Mouse (Mus musculus): ENCODE measurements around the gene Cnot1. TPM values are rescaled to one million over a fixed set of nuclear protein-coding genes. Genes with fewer than 3 reads are reported as not detected.

Cnot1 gene
- polyA plus RNA-seq, 1 experiment: 40.6 TPM

GRCm38 (mm10) chr8:95696661-95697060, 110.6 kb downstream of the Cnot1 start:
- H3K27me3 ChIP-seq (ENCODE audit: control insufficient read depth, insufficient read depth, insufficient read length): no peaks in the 10 kb centered on the region
- no peaks in the 10 kb centered on the region for H3K36me3 ChIP-seq (ENCODE audit: control insufficient read depth, insufficient read depth)
- H3K79me3 ChIP-seq (ENCODE audit: low read depth): no peaks in the 10 kb centered on the region
- TF ChIP-seq MYOG (IDR thresholded peaks at IDR 0.05; ENCODE audit: control insufficient read depth, extremely low read depth, insufficient read length) (no peak), CEBPB (IDR thresholded peaks at IDR 0.05; ENCODE audit: low read depth) (no peak), USF1 (IDR thresholded peaks at IDR 0.05; ENCODE audit: low read depth) (no peak), FOSL1 (IDR thresholded peaks at IDR 0.05; ENCODE audit: insufficient read depth, low read length, poor library complexity, severe bottlenecking) (no peak), CTCF (IDR thresholded peaks at IDR 0.05; ENCODE audit: control insufficient read depth, insufficient read depth, insufficient read length) (no peak), MYOD1 (IDR thresholded peaks at IDR 0.05; ENCODE audit: control insufficient read depth, insufficient read length, low read depth) (no peak), MAX (IDR thresholded peaks at IDR 0.05) (no peak)
- no peaks in the 10 kb centered on the region for H3K79me2 ChIP-seq (ENCODE audit: control insufficient read depth, insufficient read depth)
- H3K4me3 ChIP-seq (ENCODE audit: insufficient read depth, poor library complexity, severe bottlenecking): no peak overlapping the region
- no peak overlapping the region for H3ac ChIP-seq (ENCODE audit: control insufficient read depth, insufficient read length, low read depth)

GRCm38 (mm10) chr8:95694631-95695030, 112.6 kb downstream of the Cnot1 start:
- no peaks in the 10 kb centered on the region for H3K36me3 ChIP-seq (ENCODE audit: control insufficient read depth, insufficient read depth)
- H3K4me3 ChIP-seq (ENCODE audit: insufficient read depth, poor library complexity, severe bottlenecking): no peak overlapping the region
- H3K79me2 ChIP-seq (ENCODE audit: control insufficient read depth, insufficient read depth): peaks cover under 1% of the 10 kb centered on the region
- TF ChIP-seq MYOG (IDR thresholded peaks at IDR 0.05; ENCODE audit: control insufficient read depth, extremely low read depth, insufficient read length) (no peak), MYOD1 (IDR thresholded peaks at IDR 0.05; ENCODE audit: control insufficient read depth, insufficient read length, low read depth) (no peak)
- H3ac ChIP-seq (ENCODE audit: control insufficient read depth, insufficient read length, low read depth): no peak overlapping the region
- H3K27me3 ChIP-seq (ENCODE audit: control insufficient read depth, insufficient read depth, insufficient read length): no peaks in the 10 kb centered on the region
- H3K79me3 ChIP-seq (ENCODE audit: low read depth): peaks cover 2% of the 10 kb centered on the region

GRCm38 (mm10) chr8:95690929-95691541, 116.2 kb downstream of the Cnot1 start:
- no peak overlapping the region for H3ac ChIP-seq (ENCODE audit: control insufficient read depth, insufficient read length, low read depth)
- TF ChIP-seq CEBPB (IDR thresholded peaks at IDR 0.05; ENCODE audit: low read depth): no peak
- TF ChIP-seq CTCF (IDR thresholded peaks at IDR 0.05; ENCODE audit: control insufficient read depth, insufficient read depth, insufficient read length): no peak
- no peak for TF ChIP-seq MAX (IDR thresholded peaks at IDR 0.05)
- no peak for TF ChIP-seq FOSL1 (IDR thresholded peaks at IDR 0.05; ENCODE audit: insufficient read depth, low read length, poor library complexity, severe bottlenecking)
- no peak for TF ChIP-seq USF1 (IDR thresholded peaks at IDR 0.05; ENCODE audit: low read depth)
- TF ChIP-seq MYOD1 (IDR thresholded peaks at IDR 0.05; ENCODE audit: control insufficient read depth, insufficient read length, low read depth): no peak
- TF ChIP-seq MYOG (IDR thresholded peaks at IDR 0.05; ENCODE audit: control insufficient read depth, extremely low read depth, insufficient read length): no peak
- peaks cover 20% of the 10 kb centered on the region for H3K79me2 ChIP-seq (ENCODE audit: control insufficient read depth, insufficient read depth)
- no peaks in the 10 kb centered on the region for H3K27me3 ChIP-seq (ENCODE audit: control insufficient read depth, insufficient read depth, insufficient read length)
- peaks cover 9% of the 10 kb centered on the region for H3K79me3 ChIP-seq (ENCODE audit: low read depth)
- H3K4me3 ChIP-seq (ENCODE audit: insufficient read depth, poor library complexity, severe bottlenecking): no peak overlapping the region
- no peaks in the 10 kb centered on the region for H3K36me3 ChIP-seq (ENCODE audit: control insufficient read depth, insufficient read depth)

GRCm38 (mm10) chr8:95688073-95688672, 119.1 kb downstream of the Cnot1 start:
- H3K27me3 ChIP-seq (ENCODE audit: control insufficient read depth, insufficient read depth, insufficient read length): no peaks in the 10 kb centered on the region
- TF ChIP-seq CEBPB (IDR thresholded peaks at IDR 0.05; ENCODE audit: low read depth) (no peak), CTCF (IDR thresholded peaks at IDR 0.05; ENCODE audit: control insufficient read depth, insufficient read depth, insufficient read length) (no peak), MYOG (IDR thresholded peaks at IDR 0.05; ENCODE audit: control insufficient read depth, extremely low read depth, insufficient read length) (no peak), USF1 (IDR thresholded peaks at IDR 0.05; ENCODE audit: low read depth) (no peak)
- H3K4me3 ChIP-seq (ENCODE audit: insufficient read depth, poor library complexity, severe bottlenecking): no peak overlapping the region
- H3ac ChIP-seq (ENCODE audit: control insufficient read depth, insufficient read length, low read depth): no peak overlapping the region
- H3K36me3 ChIP-seq (ENCODE audit: control insufficient read depth, insufficient read depth): no peaks in the 10 kb centered on the region
- peaks cover 27% of the 10 kb centered on the region for H3K79me2 ChIP-seq (ENCODE audit: control insufficient read depth, insufficient read depth)
- peaks cover 9% of the 10 kb centered on the region for H3K79me3 ChIP-seq (ENCODE audit: low read depth)

- Histone ChIP-seq H3K36me3 (ENCODE audit: control insufficient read depth, insufficient read depth) (no peaks in the 10 kb centered on the region), H3K79me2 (ENCODE audit: control insufficient read depth, insufficient read depth) (peaks cover 46% of the 10 kb centered on the region), H3K4me3 (ENCODE audit: insufficient read depth, poor library complexity, severe bottlenecking) (peak overlapping the region; percentile 43), H3ac (ENCODE audit: control insufficient read depth, insufficient read length, low read depth) (peak overlapping the region; percentile 90), H3K27me3 (ENCODE audit: control insufficient read depth, insufficient read depth, insufficient read length) (no peaks in the 10 kb centered on the region), H3K79me3 (ENCODE audit: low read depth) (peaks cover 7% of the 10 kb centered on the region)
- TF ChIP-seq MAX (IDR thresholded peaks at IDR 0.05) (no peak), CTCF (IDR thresholded peaks at IDR 0.05; ENCODE audit: control insufficient read depth, insufficient read depth, insufficient read length) (no peak)
Observed at GRCm38 (mm10) chr8:95678024-95678611, 129.1 kb downstream of the Cnot1 start.

- Histone ChIP-seq H3K4me3 (ENCODE audit: insufficient read depth, poor library complexity, severe bottlenecking) (peak overlapping the region; percentile 43), H3K27me3 (ENCODE audit: control insufficient read depth, insufficient read depth, insufficient read length) (no peaks in the 10 kb centered on the region), H3K79me3 (ENCODE audit: low read depth) (peaks cover 7% of the 10 kb centered on the region), H3K79me2 (ENCODE audit: control insufficient read depth, insufficient read depth) (peaks cover 40% of the 10 kb centered on the region), H3ac (ENCODE audit: control insufficient read depth, insufficient read length, low read depth) (peak overlapping the region; percentile 90), H3K36me3 (ENCODE audit: control insufficient read depth, insufficient read depth) (no peaks in the 10 kb centered on the region)
- TF ChIP-seq MYOD1 (IDR thresholded peaks at IDR 0.05; ENCODE audit: control insufficient read depth, insufficient read length, low read depth): no peak
- no peak for TF ChIP-seq USF1 (IDR thresholded peaks at IDR 0.05; ENCODE audit: low read depth)
- TF ChIP-seq CTCF (IDR thresholded peaks at IDR 0.05; ENCODE audit: control insufficient read depth, insufficient read depth, insufficient read length): no peak
Observed at GRCm38 (mm10) chr8:95677591-95678023, 129.7 kb downstream of the Cnot1 start.
